Mouse (Mus musculus) lung, postnatal 10 days (tissue): ENCODE data around the gene Slc34a3.

Experiments used
- DNase-seq: peaks from one replicate; pipeline ENCODE4 v3.0.0; 2021

Slc34a3 gene

DNA sequence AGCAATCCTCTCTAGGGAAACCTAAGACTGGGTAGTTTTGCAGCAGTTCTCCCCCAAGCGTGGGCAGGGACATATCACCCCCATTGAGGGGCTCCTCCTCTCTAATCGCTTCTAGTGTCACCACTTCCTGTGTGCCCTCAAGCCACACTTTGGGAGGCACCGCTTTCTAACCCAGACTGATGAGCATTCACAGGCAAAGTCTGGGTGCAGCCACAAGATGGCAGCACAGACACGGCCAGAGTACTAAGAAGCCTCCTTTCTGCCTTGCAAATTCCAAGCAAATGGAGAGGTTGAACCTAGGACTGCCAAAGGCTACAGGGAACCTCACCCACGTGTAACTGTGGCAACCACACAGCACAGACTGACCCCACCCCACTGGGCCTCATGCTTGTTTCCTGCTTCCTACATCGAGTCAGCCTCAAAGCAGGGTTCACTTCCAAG, 40.8 kb downstream of the Slc34a3 start:
- DNase-seq, result peak; percentile 91

DNA sequence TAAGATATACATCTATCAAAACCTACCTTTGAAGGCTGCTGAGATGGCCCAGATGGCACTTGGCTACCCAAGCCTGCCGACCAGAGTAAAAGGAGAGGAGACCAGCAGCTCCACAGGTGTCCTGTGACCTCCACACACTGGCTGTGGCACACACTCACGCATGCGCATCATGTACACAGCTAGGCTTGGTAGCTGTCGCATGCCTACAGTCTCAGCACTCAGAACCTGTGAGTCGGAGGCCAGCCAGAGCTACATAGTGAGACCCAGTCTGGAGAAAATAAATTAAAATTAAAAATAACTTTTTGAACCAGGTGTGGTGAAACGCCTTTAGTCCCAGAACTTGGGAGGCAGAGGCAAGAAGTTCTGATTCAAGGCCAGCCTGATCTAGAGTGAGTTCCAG, 46.3 kb downstream of the Slc34a3 start:
- DNase-seq, result no peak

DNA sequence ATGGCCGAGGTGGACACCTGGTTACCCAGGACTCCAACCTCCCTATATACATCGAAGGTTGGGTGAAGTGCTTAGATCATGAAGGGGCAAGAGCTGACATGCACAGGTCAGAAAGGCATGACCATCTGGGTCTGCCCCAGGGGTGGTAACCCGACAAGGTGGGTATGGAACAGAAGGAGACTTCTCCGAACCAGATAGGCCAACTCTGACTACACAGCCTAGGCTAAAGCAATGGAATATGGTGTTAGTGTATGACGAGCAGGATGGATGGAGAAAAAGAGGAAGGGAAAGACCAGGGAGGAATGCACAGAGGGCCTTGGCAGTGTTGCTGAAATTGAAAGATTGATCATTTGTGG, 47.6 kb downstream of the Slc34a3 start:
- no peak for DNase-seq

- peak; percentile 70 for DNase-seq
Measured at GRCm38 (mm10) chr2:25185625-25186574, 48.3 kb downstream of the Slc34a3 start.

GRCm38 (mm10) chr2:25184496-25184895, 49.7 kb downstream of the Slc34a3 start:
- no peak for DNase-seq

- DNase-seq, result no peak
Measured at GRCm38 (mm10) chr2:25183336-25183735, 50.8 kb downstream of the Slc34a3 start.

DNA sequence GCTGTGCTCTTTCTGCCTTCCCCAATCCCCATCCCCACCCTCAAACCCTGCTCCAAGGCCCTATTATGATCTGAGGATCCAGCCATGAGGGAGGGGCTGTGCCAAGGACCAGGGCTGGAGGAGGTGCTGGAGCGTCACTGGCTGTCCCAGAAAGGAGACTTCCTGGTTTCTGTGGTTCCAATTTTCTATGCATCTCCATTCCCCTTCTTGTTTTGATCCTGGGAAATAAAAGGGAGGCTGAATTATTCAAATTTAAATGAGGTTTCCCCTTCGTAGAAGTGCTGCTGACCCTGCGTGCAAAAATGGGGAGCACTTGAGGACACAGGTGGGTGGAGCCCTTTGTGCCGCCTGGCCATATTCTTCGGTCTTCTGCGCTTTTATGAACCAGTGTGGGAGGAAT, 51.5 kb downstream of the Slc34a3 start:
- no peak for DNase-seq

DNA sequence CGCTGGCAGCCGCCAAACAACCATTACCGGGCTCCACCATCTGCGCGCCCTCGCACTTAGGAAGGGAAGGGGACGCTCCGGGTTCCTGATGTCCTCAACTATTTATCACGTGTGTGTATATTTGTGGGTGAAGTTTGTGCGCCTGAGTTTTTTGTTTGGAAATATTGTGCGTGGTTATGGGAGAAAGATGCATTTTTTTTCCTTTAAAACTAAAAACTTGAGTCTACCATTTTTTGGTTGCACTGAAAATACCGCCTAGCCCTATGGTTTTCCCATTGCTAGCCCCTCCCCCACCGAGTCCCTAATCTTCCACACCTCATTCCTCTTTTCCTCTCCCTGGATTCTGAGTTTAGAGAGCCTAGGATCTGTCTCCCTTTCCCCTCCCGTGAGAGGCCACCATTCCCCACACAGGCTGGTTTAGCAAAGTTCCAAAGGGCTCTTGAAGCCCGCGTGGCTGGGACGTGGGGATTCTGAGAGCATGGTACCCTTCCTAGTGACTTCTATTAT, 52.2 kb downstream of the Slc34a3 start:
- no peak for DNase-seq

DNA sequence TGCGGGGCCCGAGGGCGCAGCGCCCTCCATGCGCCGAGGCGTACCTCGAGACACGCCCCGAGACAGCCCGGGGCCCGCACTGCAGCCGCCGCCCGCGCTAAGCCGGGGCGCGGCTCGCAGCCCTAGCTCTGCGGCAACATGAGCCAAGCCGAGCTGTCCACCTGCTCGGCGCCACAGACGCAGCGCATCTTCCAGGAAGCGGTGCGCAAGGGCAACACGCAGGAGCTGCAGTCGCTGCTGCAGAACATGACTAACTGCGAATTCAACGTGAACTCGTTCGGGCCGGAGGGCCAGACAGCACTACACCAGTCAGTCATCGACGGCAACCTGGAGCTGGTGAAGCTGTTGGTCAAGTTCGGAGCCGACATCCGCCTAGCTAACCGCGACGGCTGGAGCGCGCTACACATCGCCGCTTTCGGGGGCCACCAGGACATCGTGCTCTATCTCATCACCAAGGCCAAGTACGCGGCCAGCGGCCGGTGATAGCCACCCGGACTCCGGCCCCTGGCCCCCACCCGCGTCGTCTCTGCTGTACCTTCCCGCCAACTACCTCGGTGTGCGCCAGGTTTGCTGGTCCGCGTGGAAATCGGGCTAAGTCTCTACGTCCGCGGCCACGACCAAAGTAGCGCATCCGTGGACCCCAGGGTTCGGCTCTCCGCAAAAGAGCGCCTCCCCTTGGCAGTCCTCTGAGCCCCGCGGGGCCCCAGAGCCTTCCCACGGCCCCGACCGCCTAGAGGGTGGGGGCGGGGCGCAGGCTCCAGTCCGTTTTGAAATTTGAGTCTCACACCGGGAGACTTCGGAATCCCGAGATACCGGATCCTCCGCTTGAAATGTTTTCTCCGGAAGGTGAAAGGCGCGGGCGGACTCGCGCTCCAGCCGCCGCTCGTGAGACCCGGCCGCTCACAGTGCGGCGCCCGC, 52.9 kb downstream of the Slc34a3 start:
- peak; percentile 55 for DNase-seq

- DNase-seq, result peak; percentile 97
Measured at GRCm38 (mm10) chr2:25180478-25180903, 53.7 kb downstream of the Slc34a3 start, which contains the start of gene Nrarp. Nrarp (plus strand) TSS chr2:25180758.

GRCm38 (mm10) chr2:25179566-25180217, 54.5 kb downstream of the Slc34a3 start:
- DNase-seq, result no peak
